Mouse (Mus musculus) fibroblast of lung, adult 2 months (primary cell): ENCODE data around the gene Pitpnb.

Experiments used
- DNase-seq: peaks from one replicate; pipeline ENCODE4 v3.0.0-alpha.2; 2011; ENCODE audit warnings: low read depth

The Pitpnb gene

GRCm38 (mm10) chr5:111396199-111396598, 65.6 kb downstream of the Pitpnb start:
- no peak for DNase-seq

GRCm38 (mm10) chr5:111398471-111398870, 67.9 kb downstream of the Pitpnb start:
- DNase-seq = no peak

- DNase-seq = no peak
Observed at GRCm38 (mm10) chr5:111399271-111399670, 68.7 kb downstream of the Pitpnb start.

- DNase-seq = no peak
Observed at GRCm38 (mm10) chr5:111401879-111402650, 71.5 kb downstream of the Pitpnb start.

GRCm38 (mm10) chr5:111402651-111402996, 72.1 kb downstream of the Pitpnb start:
- no peak for DNase-seq

- DNase-seq = no peak
Observed at GRCm38 (mm10) chr5:111404721-111405120, 74.2 kb downstream of the Pitpnb start.

GRCm38 (mm10) chr5:111408470-111409105, 78.0 kb downstream of the Pitpnb start:
- no peak for DNase-seq

GRCm38 (mm10) chr5:111409412-111410044, 79.0 kb downstream of the Pitpnb start:
- no peak for DNase-seq

GRCm38 (mm10) chr5:111410665-111411064, 80.1 kb downstream of the Pitpnb start:
- no peak for DNase-seq

- DNase-seq = no peak
Observed at GRCm38 (mm10) chr5:111414192-111414591, 83.6 kb downstream of the Pitpnb start.

- DNase-seq = no peak
Observed at GRCm38 (mm10) chr5:111414770-111415249, 84.2 kb downstream of the Pitpnb start.

- DNase-seq = no peak
Observed at GRCm38 (mm10) chr5:111415575-111415974, 85.0 kb downstream of the Pitpnb start.

- no peak for DNase-seq
Observed at GRCm38 (mm10) chr5:111416048-111416447, 85.5 kb downstream of the Pitpnb start.

GRCm38 (mm10) chr5:111416591-111417374, 86.2 kb downstream of the Pitpnb start, which contains the start of gene Mn1:
Mn1 (plus strand) TSS chr5:111417362.
- DNase-seq = peak; percentile 73

GRCm38 (mm10) chr5:111417378-111418131, 87.0 kb downstream of the Pitpnb start:
- DNase-seq = no peak

- DNase-seq = no peak
Observed at GRCm38 (mm10) chr5:111418202-111419120, 87.9 kb downstream of the Pitpnb start.

- no peak for DNase-seq
Observed at GRCm38 (mm10) chr5:111419121-111419881, 88.7 kb downstream of the Pitpnb start.

GRCm38 (mm10) chr5:111420011-111420691, 89.6 kb downstream of the Pitpnb start:
- DNase-seq = no peak

GRCm38 (mm10) chr5:111420896-111421295, 90.3 kb downstream of the Pitpnb start:
- DNase-seq = no peak
